Mouse (Mus musculus) mouse trophoblast stem cell (cell line): ENCODE measurements around the gene Olfr1123.
"Not testable (repeated sequence)": the region's sequence is repeated elsewhere in the genome, so short reads cannot be mapped to it uniquely, and the experiment has no call there.

Experiments
- in situ Hi-C, 2 experiments: fragments of 300-500 bp; cut with MseI, MboI; formaldehyde crosslinking; loops; 2 replicates in 1 of 2; 3 replicates in 1 of 2; pipeline ENCODE4 v1.15.1; 2025

The Olfr1123 gene

GRCm38 (mm10) chr2:87416335-87416734 is at the start of gene Olfr1123:
Olfr1123 (plus strand) TSS chr2:87416635.
- in situ Hi-C loops: no loop called here

GRCm38 (mm10) chr2:87369595-87369994 is 46.8 kb upstream of the Olfr1123 start, which contains the start of gene Olfr1121:
Olfr1121 (plus strand) TSS chr2:87369895.
- in situ Hi-C loops: no loop called here

GRCm38 (mm10) chr2:87371726-87372125 is 44.7 kb upstream of the Olfr1123 start:
- in situ Hi-C loops: no loop called here

GRCm38 (mm10) chr2:87383935-87384334 is 32.5 kb upstream of the Olfr1123 start:
- in situ Hi-C loops: no loop called here

GRCm38 (mm10) chr2:87385549-87385948 is 30.9 kb upstream of the Olfr1123 start, which contains the start of gene Olfr1122:
Olfr1122 (plus strand) TSS chr2:87385849.
- in situ Hi-C loops: no loop called here

- in situ Hi-C loops: not testable (repeated sequence)
These were observed 22.8 kb upstream of the Olfr1123 start for GRCm38 (mm10) chr2:87393605-87394004.

- in situ Hi-C loops: not testable (repeated sequence)
These were observed 21.7 kb upstream of the Olfr1123 start for GRCm38 (mm10) chr2:87394686-87395085.

- in situ Hi-C loops: no loop called here
These were observed 13.5 kb downstream of the Olfr1123 start, which contains the start of gene Olfr1124 for GRCm38 (mm10) chr2:87429975-87430374. Olfr1124 (plus strand) TSS chr2:87430275.

GRCm38 (mm10) chr2:87437731-87438130 is 21.3 kb downstream of the Olfr1123 start:
- in situ Hi-C loops: no loop called here

- in situ Hi-C loops: no loop called here
These were observed 37.2 kb downstream of the Olfr1123 start, which contains the start of gene Olfr1126 for GRCm38 (mm10) chr2:87453662-87454061. Olfr1126 (plus strand) TSS chr2:87453962.

GRCm38 (mm10) chr2:87461769-87462168 is 45.3 kb downstream of the Olfr1123 start:
- in situ Hi-C loops: no loop called here
